Mouse (Mus musculus): ENCODE results near the gene Coa5. TPM values are rescaled to one million over a fixed set of nuclear protein-coding genes. Genes with fewer than 3 reads are reported as not detected.

Gene Coa5
- polyA plus RNA-seq, 1 experiment, result 71.7 TPM

GRCm38 (mm10) chr1:37430297-37430840 is 466 bp upstream of the Coa5 start:
- DNase-seq (ENCODE audit: low read depth), result no peak

DNA sequence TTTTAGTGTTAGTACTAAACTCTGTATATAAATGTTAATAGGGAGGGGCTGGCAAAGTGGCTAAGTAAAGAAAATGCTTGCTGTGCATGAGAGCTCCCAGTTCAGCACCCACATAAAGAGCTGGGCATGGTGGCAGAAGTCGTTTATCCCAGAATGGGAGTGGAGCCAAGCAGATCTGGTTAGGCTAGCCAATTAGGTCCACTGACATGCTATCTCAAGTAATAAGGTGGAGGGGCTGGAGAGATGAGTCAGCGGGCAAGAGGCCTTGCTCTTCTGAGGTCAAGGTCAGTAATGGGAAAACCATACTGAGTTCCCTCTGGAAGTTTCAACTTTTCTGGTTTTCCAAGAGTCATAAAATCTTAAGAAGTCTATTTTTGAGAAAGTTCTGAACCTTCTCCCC is 992 bp downstream of the Coa5 start:
- no peak for DNase-seq (ENCODE audit: low read depth)

DNA sequence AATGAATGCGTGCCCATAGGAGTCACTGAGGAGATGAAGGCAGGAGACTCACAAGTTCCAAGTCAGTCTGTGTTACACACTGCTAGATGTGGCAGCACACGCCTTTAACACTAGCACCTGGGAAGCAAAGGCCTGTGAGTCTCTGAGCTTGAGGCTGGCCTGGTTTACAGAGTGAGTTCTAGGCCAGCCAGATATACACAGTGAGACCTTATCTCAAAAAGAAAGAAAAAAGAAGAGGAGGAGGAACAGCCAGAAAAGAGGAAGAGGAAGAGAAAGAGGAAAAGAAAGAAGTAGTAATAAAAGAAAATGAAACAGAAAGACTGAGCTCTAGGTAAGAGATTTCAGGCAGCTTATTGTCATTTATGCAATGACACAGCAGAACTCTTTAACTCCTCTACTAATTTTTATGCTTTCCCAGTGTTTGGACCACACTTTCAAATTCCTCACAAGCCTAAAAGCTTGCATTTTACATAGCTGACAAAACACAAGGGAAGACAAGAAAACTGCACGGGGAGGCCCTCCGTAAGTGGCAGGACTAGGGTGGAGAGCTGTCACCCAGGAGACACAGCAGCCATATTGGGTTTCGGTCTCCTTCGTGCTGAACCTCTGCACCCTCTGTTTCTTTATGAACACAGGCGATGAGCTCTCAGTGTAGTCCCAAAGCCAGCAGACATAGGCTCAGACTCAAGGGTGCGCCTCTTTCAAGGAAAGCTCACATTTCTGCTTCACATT is 2.6 kb downstream of the Coa5 start:
- no peak for DNase-seq (ENCODE audit: low read depth)

GRCm38 (mm10) chr1:37419420-37419819 is 10.5 kb downstream of the Coa5 start:
- no peak for DNase-seq (ENCODE audit: low read depth)

GRCm38 (mm10) chr1:37415394-37415793 is 14.5 kb downstream of the Coa5 start:
- DNase-seq (ENCODE audit: low read depth), result no peak

- no peak for DNase-seq (ENCODE audit: low read depth)
These were observed 20.3 kb downstream of the Coa5 start for GRCm38 (mm10) chr1:37409647-37410046.

DNA sequence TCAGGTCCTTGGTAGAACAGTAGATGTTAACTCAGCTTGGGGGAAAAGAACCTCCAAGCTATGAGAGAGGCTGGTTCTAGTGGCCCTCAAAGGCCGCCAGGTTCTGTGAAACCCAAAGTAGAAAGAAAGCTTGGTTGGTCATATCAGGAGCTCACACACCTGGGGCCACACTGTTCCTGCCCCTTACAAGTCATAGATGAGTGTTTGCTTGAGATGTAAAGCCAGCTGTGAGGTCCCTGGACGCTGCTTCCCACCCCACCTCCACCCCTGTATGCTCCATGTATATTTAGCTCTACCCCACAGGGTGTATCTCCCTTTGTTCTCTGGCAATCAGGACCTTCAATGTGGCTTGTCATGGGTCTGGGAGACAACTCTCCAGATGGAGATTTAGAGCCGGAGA is 21.2 kb downstream of the Coa5 start:
- no peak for DNase-seq (ENCODE audit: low read depth)

DNA sequence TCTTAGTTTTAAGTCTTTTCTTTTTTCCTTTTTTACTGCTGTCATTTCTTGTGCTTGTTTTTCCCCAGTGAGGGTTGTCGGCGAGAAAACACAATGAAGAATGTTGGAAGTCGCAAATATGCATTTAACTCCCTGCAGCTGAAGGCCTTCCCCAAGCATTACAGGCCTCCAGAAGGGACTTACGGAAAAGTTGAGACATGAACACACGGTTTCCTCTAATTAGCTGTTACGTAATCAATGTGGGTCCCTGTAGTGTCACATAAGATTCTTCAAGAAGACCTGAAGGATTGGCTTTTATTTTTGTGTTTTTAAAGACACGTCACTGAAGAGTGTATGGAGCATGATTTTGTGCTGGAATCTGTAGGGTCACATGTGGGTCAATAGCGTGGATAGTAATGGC is 21.8 kb downstream of the Coa5 start:
- DNase-seq (ENCODE audit: low read depth), result no peak

GRCm38 (mm10) chr1:37407228-37407627 is 22.7 kb downstream of the Coa5 start:
- DNase-seq (ENCODE audit: low read depth), result no peak

GRCm38 (mm10) chr1:37405137-37405536 is 24.8 kb downstream of the Coa5 start:
- DNase-seq (ENCODE audit: low read depth), result no peak

- no peak for DNase-seq (ENCODE audit: low read depth)
These were observed 28.2 kb downstream of the Coa5 start for GRCm38 (mm10) chr1:37401687-37402086.

GRCm38 (mm10) chr1:37399734-37400133 is 30.2 kb downstream of the Coa5 start:
- no peak for DNase-seq (ENCODE audit: low read depth)

DNA sequence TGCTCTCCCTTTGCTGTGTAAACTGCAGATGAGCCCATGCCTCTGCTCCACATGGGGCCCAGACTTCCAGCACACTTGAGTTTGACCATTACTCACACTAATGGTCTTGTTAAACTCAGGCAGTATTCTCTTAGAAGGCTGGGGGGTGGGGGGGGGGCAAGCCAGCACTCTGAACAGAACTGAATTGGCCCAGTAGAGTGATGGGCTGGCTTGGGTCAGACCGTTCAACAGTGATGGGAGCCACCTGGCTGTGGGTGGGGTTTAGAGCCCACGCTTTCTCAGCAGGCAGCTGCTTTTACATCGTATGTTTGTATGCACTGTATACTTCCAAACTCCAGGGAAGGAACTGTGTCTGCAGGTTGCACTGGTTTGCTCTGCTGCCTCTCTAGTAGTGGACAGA is 30.9 kb downstream of the Coa5 start:
- no peak for DNase-seq (ENCODE audit: low read depth)

DNA sequence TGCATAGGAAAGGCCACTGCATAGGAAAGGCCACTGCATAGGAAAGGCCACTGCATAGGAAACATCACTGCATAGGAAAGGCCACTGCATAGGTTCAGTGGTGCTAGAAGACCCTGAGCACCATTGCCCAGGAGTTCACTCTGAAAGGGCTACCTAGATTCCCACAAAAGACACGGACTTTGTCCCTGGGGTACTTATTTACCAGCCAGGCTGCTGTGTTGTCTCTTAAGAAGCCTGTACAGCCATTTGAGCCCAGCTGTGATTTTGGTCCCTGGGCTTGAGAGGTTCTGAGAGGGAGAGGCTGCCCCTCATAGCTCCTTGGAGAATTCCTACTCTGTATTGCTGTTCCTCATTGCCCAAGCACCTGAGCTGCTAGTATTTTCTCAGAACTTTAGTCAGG is 33.4 kb downstream of the Coa5 start:
- DNase-seq (ENCODE audit: low read depth), result no peak

DNA sequence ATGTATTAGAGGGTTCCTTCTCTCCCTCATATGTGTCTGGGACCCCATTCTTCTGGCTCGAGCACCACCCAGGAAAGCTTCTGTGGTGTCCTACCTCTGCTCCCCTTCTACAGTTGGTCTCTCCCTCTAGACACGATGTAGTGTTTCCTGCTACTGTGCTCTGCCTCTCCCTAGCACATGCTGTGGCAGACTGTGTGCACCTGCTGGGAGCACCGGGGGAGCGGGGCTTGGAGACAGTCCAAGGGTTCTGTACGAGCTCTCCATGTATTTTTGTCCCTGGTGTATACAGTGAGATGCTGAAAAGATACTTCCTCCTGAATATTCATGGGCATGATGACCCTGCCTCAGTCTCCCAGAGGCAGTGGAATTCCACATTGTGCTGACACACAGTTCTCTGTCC is 36.7 kb downstream of the Coa5 start:
- no peak for DNase-seq (ENCODE audit: low read depth)

GRCm38 (mm10) chr1:37386448-37386971 is 43.4 kb downstream of the Coa5 start:
- DNase-seq (ENCODE audit: low read depth), result no peak

GRCm38 (mm10) chr1:37384304-37384703 is 45.6 kb downstream of the Coa5 start:
- DNase-seq (ENCODE audit: low read depth), result no peak

DNA sequence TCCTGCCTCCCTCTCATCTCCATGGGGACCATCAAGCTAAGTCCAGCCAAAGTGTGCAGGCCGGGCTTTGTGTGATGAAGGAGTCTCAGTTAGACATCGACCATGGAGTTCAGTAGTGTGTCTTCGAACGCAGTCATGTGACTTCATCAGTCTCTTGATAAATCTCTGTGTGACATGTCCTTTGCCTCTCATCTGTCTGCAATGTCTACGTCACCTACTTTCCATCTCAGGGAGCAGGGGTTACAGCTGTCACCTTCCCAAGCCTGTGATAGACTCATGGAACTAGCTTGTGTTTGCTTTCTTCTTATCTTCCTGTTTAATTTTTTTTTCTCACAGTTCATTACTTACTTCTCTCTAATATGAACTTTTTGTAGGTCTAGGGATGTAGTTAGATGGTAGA is 49.0 kb downstream of the Coa5 start:
- DNase-seq (ENCODE audit: low read depth), result no peak

DNA sequence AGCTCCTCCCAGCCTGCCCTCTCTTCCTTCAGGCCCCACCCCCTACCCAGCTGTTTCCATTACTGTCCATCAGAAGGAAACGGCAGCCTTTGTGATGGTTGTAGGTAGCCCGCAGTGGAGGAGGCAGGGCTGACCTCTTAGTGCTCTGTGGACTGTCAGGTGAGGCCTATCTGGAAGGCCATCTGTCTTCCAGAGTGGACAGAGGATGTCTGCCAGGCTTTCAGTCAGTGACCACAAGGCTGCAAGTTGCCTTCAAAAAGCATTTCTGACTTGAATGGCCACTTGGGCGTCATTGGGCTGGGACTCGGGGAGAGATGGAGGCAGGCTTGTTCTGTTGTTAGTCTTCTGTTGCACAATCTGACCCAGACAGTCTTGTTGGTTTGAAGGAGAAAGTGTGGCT is 50.4 kb downstream of the Coa5 start:
- DNase-seq (ENCODE audit: low read depth), result no peak

- no peak for DNase-seq (ENCODE audit: low read depth)
These were observed 51.8 kb downstream of the Coa5 start for GRCm38 (mm10) chr1:37378095-37378494.

- no peak for DNase-seq (ENCODE audit: low read depth)
These were observed 53.2 kb downstream of the Coa5 start for GRCm38 (mm10) chr1:37376751-37377150.

- DNase-seq (ENCODE audit: low read depth), result no peak
These were observed 53.7 kb downstream of the Coa5 start for GRCm38 (mm10) chr1:37376177-37376576.

- no peak for DNase-seq (ENCODE audit: low read depth)
These were observed 61.0 kb downstream of the Coa5 start for GRCm38 (mm10) chr1:37368768-37369385.

Data from gonadal fat pad, adult 2 months (tissue).